Mouse (Mus musculus) gastrocnemius, adult 18-20 months (tissue): Measurements from ENCODE around the gene Sbf2. TPM values are rescaled to one million over a fixed set of nuclear protein-coding genes. Genes with fewer than 3 reads are reported as not detected.

Source experiments
- DNase-seq: peaks from one replicate; pipeline ENCODE4 v3.0.0; 2021; ENCODE audit warnings: low spot score
- total RNA-seq, 2 experiments: library from RNA; stranded (reverse); gene quantifications; 2 replicates each; pipeline ENCODE4 v1.2.3; 2021

The Sbf2 gene
- total RNA-seq, 2 experiments from 2014 or later = 9.1 to 9.3 TPM

- no peak for DNase-seq
Observed at GRCm38 (mm10) chr7:110282797-110283196, 331.9 kb downstream of the Sbf2 start.

GRCm38 (mm10) chr7:110281435-110282256 is 333.1 kb downstream of the Sbf2 start:
- no peak for DNase-seq

DNA sequence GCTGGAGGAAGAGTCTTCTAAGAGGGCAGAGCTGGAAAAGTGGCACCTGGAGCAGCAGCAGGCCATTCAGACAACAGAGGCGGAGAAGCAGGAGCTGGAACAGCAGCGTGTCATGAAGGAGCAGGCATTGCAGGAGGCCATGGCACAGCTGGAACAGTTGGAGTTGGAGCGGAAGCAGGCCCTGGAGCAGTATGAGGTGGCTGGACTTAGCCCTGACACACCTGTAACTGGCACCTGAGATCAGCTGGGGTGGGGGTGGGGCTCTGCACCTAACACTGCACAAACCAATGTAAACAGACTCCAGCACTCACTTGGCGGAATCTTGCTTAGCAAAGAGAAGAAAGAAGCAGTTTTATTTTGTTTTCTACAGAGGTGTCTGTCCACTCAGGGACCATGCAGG is 335.5 kb downstream of the Sbf2 start:
- no peak for DNase-seq

- DNase-seq = no peak
Observed at GRCm38 (mm10) chr7:110277734-110278245, 336.9 kb downstream of the Sbf2 start.

GRCm38 (mm10) chr7:110272434-110272833 is 342.3 kb downstream of the Sbf2 start:
- DNase-seq = no peak

GRCm38 (mm10) chr7:110271814-110272213 is 342.9 kb downstream of the Sbf2 start:
- no peak for DNase-seq

DNA sequence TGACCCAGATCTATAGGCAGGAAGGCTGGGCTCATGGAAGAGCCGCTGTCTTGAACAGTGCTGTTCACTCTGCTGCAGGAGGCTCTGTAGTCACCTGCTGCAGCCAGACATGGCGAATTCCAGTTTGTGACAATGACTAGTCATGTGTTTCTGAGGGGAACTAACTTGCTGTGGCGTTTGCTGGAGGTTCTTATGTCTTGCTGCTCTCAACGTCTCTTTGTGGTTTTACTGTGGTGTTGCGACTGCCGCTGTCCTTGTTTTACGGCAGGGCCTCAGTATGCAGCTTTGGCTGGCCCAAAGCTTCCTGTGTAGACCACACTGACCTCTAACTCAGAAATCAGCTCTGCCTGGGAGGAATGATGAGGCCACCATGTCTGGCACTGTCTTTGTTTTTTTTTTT is 344.3 kb downstream of the Sbf2 start:
- no peak for DNase-seq

GRCm38 (mm10) chr7:110269777-110270176 is 344.9 kb downstream of the Sbf2 start:
- no peak for DNase-seq

DNA sequence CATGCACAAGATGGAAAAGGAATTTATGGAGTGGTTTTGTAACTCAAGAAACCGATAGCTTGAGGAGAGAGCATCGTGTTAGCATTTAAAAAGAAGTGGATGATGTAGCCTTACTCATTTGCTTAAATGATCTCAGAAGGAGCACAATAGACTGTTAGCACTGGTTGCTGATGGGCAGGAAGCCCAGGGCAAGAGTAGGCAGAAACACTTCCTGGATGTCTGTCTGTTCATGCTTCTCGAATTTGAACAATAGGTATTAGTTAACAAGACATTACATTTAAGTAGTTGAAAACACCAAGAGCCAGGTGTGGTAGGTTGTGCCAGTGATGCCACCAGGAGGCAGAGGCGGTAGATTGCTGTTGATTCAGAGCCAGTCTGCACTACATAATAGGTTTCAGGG is 346.2 kb downstream of the Sbf2 start:
- no peak for DNase-seq

- DNase-seq = no peak
Observed at GRCm38 (mm10) chr7:110267994-110268393, 346.7 kb downstream of the Sbf2 start.

- DNase-seq = no peak
Observed at GRCm38 (mm10) chr7:110267014-110267413, 347.7 kb downstream of the Sbf2 start.

DNA sequence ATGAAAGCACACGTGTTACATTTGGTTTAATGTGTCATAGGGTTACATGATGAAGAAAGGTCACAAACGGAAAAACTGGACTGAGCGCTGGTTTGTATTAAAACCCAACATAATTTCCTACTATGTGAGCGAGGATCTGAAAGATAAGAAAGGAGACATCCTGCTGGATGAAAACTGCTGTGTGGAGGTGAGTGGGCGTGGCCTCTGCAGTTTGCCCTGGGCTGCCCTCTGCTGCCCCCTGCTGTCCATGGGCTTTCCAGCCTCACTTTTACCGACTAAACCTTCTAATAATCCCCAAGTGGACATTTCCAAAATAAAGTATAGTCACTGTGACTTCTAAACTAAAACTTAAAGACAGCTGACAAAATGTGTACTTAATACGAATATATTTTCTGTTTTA is 348.9 kb downstream of the Sbf2 start:
- DNase-seq = peak; percentile 89

DNA sequence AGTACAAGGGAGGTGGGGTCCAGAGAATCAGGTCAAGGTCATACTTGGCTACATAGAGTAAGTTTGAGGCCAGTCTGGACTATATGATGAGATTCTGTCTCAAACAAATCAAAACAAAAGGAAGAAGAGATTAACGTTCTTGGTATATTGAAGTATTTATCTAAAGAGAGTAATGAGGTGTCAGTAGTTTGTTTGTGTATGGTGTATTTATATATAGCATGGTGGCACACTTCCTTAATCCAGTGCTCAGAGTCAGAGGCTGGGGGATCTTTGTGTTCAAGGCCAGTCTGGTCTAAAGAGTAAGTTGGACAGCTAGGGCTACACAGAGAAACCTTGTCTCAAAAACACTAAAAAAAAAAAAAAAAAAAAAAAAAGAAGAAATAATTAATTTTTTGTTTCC is 351.2 kb downstream of the Sbf2 start:
- no peak for DNase-seq

DNA sequence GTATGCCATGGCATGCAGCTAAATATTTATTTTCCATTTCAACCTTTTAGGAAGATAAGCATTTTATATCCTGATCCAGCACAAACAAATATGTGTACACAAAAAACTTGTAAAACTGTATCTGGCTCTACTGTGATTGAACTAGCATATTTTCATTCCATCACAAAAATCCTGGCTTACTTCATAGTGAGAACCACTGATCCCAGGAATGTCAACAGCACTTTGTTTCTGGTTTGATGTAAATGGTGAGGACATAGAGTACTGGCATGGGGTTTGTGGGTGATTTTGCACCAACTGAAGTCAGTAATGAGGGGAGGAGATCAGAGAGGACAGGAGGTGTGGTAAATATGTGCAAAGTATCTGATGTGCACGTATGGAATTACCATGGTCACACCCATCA is 352.1 kb downstream of the Sbf2 start:
- DNase-seq = no peak

- DNase-seq = no peak
Observed at GRCm38 (mm10) chr7:110261807-110262206, 352.9 kb downstream of the Sbf2 start.

GRCm38 (mm10) chr7:110259966-110260711 is 354.6 kb downstream of the Sbf2 start:
- peak; percentile 29 for DNase-seq

DNA sequence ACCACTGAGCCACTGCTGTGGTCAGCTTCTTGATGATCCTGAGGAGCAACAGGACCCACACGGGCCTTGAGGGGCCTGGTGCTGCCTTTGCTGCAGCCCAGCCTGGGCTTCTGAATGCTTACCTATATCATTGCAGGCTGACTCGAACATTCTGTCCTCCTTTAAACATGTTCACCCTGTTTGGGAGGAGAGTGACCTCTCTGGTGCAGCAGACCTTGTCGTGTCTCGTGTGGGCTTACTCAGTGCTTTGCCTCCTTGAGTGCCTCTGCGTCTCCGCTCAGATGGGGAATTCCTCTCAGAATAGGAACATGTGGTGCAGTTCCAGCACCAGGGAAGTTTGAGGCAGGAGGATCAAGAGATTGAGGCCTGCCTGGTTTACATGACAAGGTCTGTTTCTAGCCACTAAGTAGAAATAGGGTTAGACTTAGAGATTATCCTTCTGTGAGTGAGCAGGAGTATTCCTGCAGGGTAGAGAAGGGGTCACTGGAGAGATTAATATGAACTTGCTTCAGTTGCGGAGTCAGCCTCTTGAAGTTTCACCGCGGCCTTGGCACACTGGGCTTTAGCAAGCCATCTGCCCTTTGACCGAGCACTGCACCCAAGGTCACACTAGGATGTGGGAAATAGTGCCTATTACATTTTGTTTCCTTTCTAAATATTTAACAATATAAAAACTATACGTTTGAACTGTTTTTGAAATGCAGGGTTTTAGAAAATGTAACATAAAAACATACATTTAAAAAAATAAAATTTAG is 356.3 kb downstream of the Sbf2 start:
- no peak for DNase-seq

Other genes starting within 250 kb of the Sbf2 start
- 1 to 10 TPM; 2.9 to 4.0 TPM for gene Adm, start 12.7 kb upstream of the Sbf2 start, total RNA-seq
- 10 to 100 TPM; 10.8 to 15.2 TPM for gene Ampd3, start 153.3 kb upstream of the Sbf2 start, total RNA-seq
- gene Rnf141, start 229.5 kb upstream of the Sbf2 start, total RNA-seq = 10 to 100 TPM; 19.3 to 23.7 TPM
- gene Lyve1, start 248.3 kb upstream of the Sbf2 start, total RNA-seq = 1 to 10 TPM; 3.9 to 6.5 TPM